Mouse (Mus musculus) liver, postnatal 0 days (tissue): ENCODE measurements around the gene Bmp7. TPM values are rescaled to one million over a fixed set of nuclear protein-coding genes. Genes with fewer than 3 reads are reported as not detected.

Experiments
- ATAC-seq: fragments of 200-750 bp; cut with Nextera tagmentation; 2 replicates; pipeline ENCODE4 v1.8.0; 2017; ENCODE audit warnings: mild to moderate bottlenecking, moderate library complexity
- DNase-seq: peaks from one replicate; pipeline ENCODE4 v3.0.0-alpha.2; 2016
- H3K27ac ChIP-seq: fragments of 300-500 bp; sonication (generic); 2 replicates; pipeline ENCODE4 v1.5.1; 2014; ENCODE audit warnings: antibody characterized with exemption, moderate library complexity, mild to moderate bottlenecking, low read depth
- H3K27me3 ChIP-seq: fragments of 300-500 bp; sonication (generic); 2 replicates; pipeline ENCODE4 v1.6.1; 2014; ENCODE audit warnings: low read length, control low read depth, mixed read lengths; ENCODE audit not compliant: insufficient read depth
- H3K36me3 ChIP-seq: fragments of 300-500 bp; sonication (generic); replicated peaks from 2 replicates; pipeline ENCODE4 v1.6.1; 2014; ENCODE audit warnings: mild to moderate bottlenecking, control low read depth, low read length, moderate library complexity, mixed read lengths; ENCODE audit not compliant: insufficient read depth
- H3K4me1 ChIP-seq: fragments of 300-500 bp; sonication (generic); 2 replicates; pipeline ENCODE4 v1.6.1; 2014; ENCODE audit warnings: antibody characterized with exemption, mild to moderate bottlenecking, control low read depth; ENCODE audit not compliant: insufficient read depth
- H3K4me2 ChIP-seq: fragments of 300-500 bp; sonication (generic); 2 replicates; pipeline ENCODE4 v1.6.1; 2014; ENCODE audit warnings: low read depth, mild to moderate bottlenecking, low read length, moderate library complexity, mixed read lengths
- H3K4me3 ChIP-seq: fragments of 300-500 bp; sonication (generic); 2 replicates; pipeline ENCODE4 v1.5.1; 2014; ENCODE audit warnings: low read depth, low read length
- H3K9ac ChIP-seq: fragments of 300-500 bp; sonication (generic); replicated peaks from 2 replicates; pipeline ENCODE4 v1.6.1; 2014; ENCODE audit warnings: mild to moderate bottlenecking, moderate library complexity
- H3K9me3 ChIP-seq: fragments of 300-500 bp; sonication (generic); 2 replicates; pipeline ENCODE4 v1.6.1; 2016; ENCODE audit warnings: mild to moderate bottlenecking, control low read depth, low read length, mixed read lengths
- CTCF ChIP-seq: sonication (generic); IDR thresholded peaks from 2 replicates; pipeline ENCODE4 v1.5.1; 2016; ENCODE audit warnings: antibody characterized with exemption, low read depth
- EP300 ChIP-seq: IDR thresholded peaks from 2 replicates; pipeline ENCODE4 v1.6.1; 2016; ENCODE audit warnings: antibody characterized with exemption, low read depth, mild to moderate bottlenecking
- WGBS: fragments of 180-500 bp; shearing (Covaris S2); extraction: QIAGEN DNeasy Blood & Tissue Kit; methylation state at CpG from one replicate; pipeline ENCODE4 v1.1.7; 2014; ENCODE audit not compliant: insufficient replicate concordance; 5-methylcytosine and 5-hydroxymethylcytosine counted together
- polyA plus RNA-seq: library from polyadenylated mRNA; unstranded; fragments of >200 nt; fragmentation: Nextera tagmentation; extraction: Ambion mirVana; gene quantifications from 2 replicates; pipeline ENCODE4 v1.2.1, GENCODE M21; 2015

Gene Bmp7
- polyA plus RNA-seq, 1 experiment from 2014 or later = 0.32 TPM

DNA sequence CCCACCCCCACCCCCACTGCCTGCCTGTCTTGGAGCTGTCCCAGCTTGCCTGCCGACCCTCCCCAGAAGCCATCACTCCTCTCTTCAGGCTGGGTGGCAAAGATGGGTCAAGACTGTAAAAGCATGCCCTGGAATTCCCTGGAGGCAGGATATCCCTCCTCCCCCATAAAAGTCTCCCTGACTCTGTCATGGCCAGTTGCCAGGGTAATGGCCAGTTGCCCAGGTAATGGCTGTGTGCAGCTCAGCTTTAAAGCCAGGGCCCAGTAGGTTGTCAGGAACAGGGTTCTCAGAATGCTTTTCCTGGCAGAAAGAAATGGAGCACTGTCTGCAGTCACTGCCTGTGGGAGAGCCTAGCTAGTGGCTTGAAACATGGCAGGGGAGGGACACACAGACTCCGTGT, 106.9 kb downstream of the Bmp7 start:
- Histone ChIP-seq H3K9ac (no peak overlapping the region), H3K27ac (no peak overlapping the region), H3K4me2 (no peak overlapping the region), H3K4me3 (no peak overlapping the region), H3K4me1 (no peaks in the 10 kb centered on the region), H3K27me3 (no peaks in the 10 kb centered on the region), H3K9me3 (no peaks in the 10 kb centered on the region), H3K36me3 (no peaks in the 10 kb centered on the region)
- WGBS = 33% methylated on average over 2 of the region's 2 CpGs
- ATAC-seq (no peak), DNase-seq (peak; percentile 45)
- no peak for TF ChIP-seq CTCF
- no peak for TF ChIP-seq EP300

DNA sequence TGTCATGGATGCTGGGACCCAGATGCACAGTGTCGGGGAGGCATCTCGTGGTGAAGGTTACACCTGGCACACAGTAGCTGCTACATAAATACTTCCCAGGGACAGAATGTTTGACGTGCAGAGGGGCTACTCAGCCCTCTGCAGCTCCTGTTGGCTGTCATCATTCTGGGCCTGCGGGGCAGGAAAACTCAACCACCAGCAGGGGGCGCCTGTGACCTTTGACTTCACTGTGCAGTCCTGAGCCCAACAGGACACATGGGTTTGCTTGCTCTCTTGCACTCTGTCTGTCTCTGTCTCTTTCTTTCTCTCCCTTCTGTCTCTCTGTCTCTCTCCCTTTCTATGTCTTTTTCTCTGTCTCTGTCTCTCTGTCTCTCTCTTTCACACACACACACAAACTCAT, 108.4 kb downstream of the Bmp7 start:
- no peak overlapping the region for H3K27ac ChIP-seq
- 15% methylated on average over 5 of the region's 5 CpGs for WGBS
- DNase-seq (peak; percentile 83), ATAC-seq (peak; percentile 72)
- H3K27me3 ChIP-seq = 0 out of 2 replicates have a peak, but pooled peaks cover 4% of the 10 kb centered on the region
- no peak overlapping the region for H3K4me3 ChIP-seq
- TF ChIP-seq CTCF (peak; percentile 83), EP300 (no peak)
- H3K4me2 ChIP-seq = no peak overlapping the region
- no peak overlapping the region for H3K9ac ChIP-seq
- H3K4me1 ChIP-seq = no peaks in the 10 kb centered on the region
- no peaks in the 10 kb centered on the region for H3K36me3 ChIP-seq
- no peaks in the 10 kb centered on the region for H3K9me3 ChIP-seq

DNA sequence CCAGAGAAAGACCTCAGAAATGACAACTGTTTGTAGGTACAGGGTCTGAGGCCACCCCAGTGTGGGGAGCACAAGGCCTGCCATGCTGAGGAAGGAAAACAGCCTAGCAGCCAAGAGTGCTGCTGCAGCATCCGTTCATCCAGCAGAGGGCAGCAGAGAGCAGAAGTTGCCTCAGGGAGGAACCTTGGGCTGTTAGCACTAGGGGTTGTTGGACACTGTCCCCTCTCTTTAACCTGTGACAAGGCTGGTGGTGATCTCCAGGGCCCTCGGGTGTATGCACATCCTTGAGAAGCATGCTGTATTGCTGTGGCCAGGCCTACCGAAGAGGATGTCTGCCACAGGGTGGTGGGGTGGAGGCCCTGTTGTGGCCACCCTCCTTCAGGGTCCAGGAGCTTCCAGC, 109.0 kb downstream of the Bmp7 start:
- Histone ChIP-seq H3K4me2 (no peak overlapping the region), H3K27me3 (0 out of 2 replicates have a peak, but pooled peaks cover 4% of the 10 kb centered on the region), H3K9me3 (no peaks in the 10 kb centered on the region), H3K9ac (no peak overlapping the region), H3K4me1 (no peaks in the 10 kb centered on the region), H3K36me3 (no peaks in the 10 kb centered on the region), H3K4me3 (no peak overlapping the region), H3K27ac (no peak overlapping the region)
- peak; percentile 44; the same call in 1 of the 2 replicates for ATAC-seq
- peak; percentile 87 for DNase-seq
- peak; percentile 98 for TF ChIP-seq CTCF
- TF ChIP-seq EP300 = no peak
- WGBS = 11% methylated on average over 3 of the region's 3 CpGs

DNA sequence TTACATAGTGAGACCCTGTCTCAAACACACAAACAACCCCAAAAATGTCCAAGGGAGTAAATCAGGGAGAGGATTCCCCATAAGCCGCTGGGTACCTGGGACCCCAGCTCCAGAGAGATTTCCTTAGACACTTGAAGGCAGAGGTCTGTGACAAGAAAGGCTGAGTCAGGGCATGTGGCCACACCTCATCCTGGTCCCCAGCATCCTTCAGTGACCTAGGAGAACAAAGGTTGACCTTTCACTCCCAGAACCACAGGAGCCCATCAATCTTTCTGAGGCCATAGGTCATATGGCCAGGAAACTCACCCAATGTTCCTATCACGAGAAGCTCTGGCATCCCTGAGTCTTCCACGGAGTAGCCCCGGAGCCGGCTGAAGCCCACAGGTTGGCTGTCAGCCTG, 111.9 kb downstream of the Bmp7 start:
- DNase-seq = no peak
- Histone ChIP-seq H3K27ac (no peak overlapping the region), H3K27me3 (peaks cover 24% of the 10 kb centered on the region), H3K9me3 (no peaks in the 10 kb centered on the region), H3K4me1 (no peaks in the 10 kb centered on the region), H3K36me3 (no peaks in the 10 kb centered on the region), H3K4me3 (no peak overlapping the region), H3K4me2 (no peak overlapping the region), H3K9ac (no peak overlapping the region)
- no peak for ATAC-seq
- TF ChIP-seq EP300 = no peak
- TF ChIP-seq CTCF = no peak
- 35% methylated on average over 5 of the region's 5 CpGs for WGBS

DNA sequence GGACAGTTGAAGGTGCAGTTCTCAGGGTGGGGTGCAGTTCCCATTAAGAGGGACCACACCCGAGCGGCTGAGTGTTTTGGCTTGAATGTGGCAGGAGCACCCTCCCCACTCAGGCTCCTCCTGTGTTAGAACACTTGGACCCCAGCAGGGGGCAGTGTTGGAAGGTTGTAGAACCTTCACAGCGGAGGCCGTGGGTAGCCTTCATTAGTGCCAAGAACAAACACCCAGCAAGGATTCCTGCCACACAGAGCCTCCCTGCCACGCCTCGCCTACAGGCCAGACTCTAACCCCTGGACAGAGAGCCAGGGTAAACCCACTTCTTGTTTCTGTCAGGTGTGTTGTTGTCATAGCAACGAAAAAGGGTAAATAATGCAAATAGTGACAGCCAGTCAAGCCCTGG, 112.6 kb downstream of the Bmp7 start:
- ATAC-seq (peak; percentile 8; the same call in 1 of the 2 replicates), DNase-seq (peak; percentile 59)
- WGBS = 47% methylated on average over 7 of the region's 7 CpGs
- Histone ChIP-seq H3K4me2 (no peak overlapping the region), H3K27ac (no peak overlapping the region), H3K27me3 (peaks cover 24% of the 10 kb centered on the region), H3K4me1 (no peaks in the 10 kb centered on the region), H3K9ac (no peak overlapping the region), H3K36me3 (no peaks in the 10 kb centered on the region), H3K9me3 (no peaks in the 10 kb centered on the region), H3K4me3 (no peak overlapping the region)
- TF ChIP-seq EP300 (no peak), CTCF (peak; percentile 55)

DNA sequence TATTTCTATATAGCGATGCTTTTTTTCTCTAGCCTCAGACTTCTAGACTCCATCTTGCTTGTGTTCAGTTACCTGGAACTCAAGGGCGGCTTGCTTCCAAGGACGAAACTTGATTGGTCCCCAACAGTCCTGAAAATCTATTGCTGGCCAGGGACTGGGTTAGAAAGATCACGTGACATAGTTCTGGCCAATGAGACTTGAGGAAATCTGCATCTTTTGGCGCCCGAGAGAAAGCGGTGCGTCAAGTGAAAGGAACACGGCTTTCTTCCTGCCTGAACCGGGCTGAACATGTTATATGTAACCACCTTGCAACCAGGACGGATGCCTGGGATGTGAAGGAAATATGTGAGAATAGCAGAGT, 114.4 kb downstream of the Bmp7 start:
- Histone ChIP-seq H3K4me3 (no peak overlapping the region), H3K4me1 (no peaks in the 10 kb centered on the region), H3K9me3 (no peaks in the 10 kb centered on the region), H3K36me3 (no peaks in the 10 kb centered on the region), H3K9ac (no peak overlapping the region), H3K27me3 (peaks cover 24% of the 10 kb centered on the region), H3K27ac (no peak overlapping the region), H3K4me2 (no peak overlapping the region)
- DNase-seq (no peak), ATAC-seq (no peak)
- TF ChIP-seq CTCF (no peak), EP300 (no peak)
- WGBS = 76% methylated on average over 11 of the region's 11 CpGs
